Mouse (Mus musculus): Measurements from ENCODE around the gene Hsd17b11.

- TF ChIP-seq CTCF (IDR thresholded peaks at IDR 0.05; ENCODE audit: low read depth), result no peak
- no peak for TF ChIP-seq EP300 (IDR thresholded peaks at IDR 0.05; ENCODE audit: low read depth)
Measured at GRCm38 (mm10) chr5:104003256-104003931, 18.3 kb downstream of the Hsd17b11 start.

All from liver, postnatal 0 days (tissue).